Mouse (Mus musculus): ENCODE measurements around the gene Hip1. TPM values are rescaled to one million over a fixed set of nuclear protein-coding genes. Genes with fewer than 3 reads are reported as not detected.
"Not testable (repeated sequence)": the region's sequence is repeated elsewhere in the genome, so short reads cannot be mapped to it uniquely, and the experiment has no call there.

Gene Hip1
- polyA plus RNA-seq, 1 experiment, result 4.1 TPM

- 94% methylated on average over 10 of the region's 10 CpGs for WGBS
- DNase-seq (ENCODE audit: low read depth, low spot score), result no peak
Observed at GRCm38 (mm10) chr5:135381356-135381925, 163.5 kb downstream of the Hip1 start.

DNA sequence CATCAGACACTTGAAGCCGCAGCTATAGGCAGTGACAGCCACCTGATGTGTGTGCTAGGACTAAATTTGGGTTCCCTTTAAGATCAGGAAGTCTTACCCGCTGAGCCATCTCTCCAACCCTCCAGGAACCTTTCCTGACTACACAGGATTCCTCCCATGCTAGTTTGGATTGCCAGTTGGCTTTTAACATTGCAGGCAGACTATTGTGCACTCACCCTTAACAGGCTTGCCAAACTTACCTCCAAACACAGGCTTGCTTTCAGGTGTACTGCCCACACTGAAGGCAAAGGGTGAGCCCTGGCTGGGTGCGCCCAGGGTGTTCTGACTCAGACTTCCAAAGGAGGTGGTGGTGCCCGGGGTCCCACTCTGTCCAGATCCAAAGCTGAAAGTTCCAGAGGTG, 164.2 kb downstream of the Hip1 start:
- DNase-seq (ENCODE audit: low read depth, low spot score), result no peak
- 96% methylated on average over 4 of the region's 4 CpGs for WGBS

- DNase-seq (ENCODE audit: low read depth, low spot score), result no peak
- whole genome bisulfite sequencing, result 64% methylated on average over 2 of the region's 2 CpGs
Observed at GRCm38 (mm10) chr5:135376341-135376740, 168.6 kb downstream of the Hip1 start.

DNA sequence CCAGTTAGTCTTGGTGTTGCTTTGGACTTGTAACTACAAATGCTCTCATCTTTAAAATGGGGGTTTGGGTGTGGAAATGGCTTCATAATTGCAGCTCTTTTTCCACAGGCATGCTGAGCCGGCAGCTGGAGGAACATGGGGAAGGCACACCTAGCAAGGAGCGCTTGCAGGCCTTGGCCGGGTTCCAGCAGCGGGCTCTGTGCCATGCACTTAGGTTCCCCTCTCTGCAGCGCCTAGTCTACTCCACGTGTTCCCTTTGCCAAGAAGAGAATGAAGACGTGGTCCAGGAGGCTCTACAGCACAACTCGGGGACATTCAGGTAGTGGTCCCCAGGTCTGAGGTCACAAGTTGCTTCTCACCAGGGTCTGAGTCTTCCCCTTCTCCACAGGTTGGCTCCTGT, 169.8 kb downstream of the Hip1 start:
- 25% methylated on average over 8 of the region's 8 CpGs for WGBS
- DNase-seq (ENCODE audit: low read depth, low spot score), result no peak

GRCm38 (mm10) chr5:135373601-135374000, 171.3 kb downstream of the Hip1 start:
- no peak for DNase-seq (ENCODE audit: low read depth, low spot score)
- WGBS, result 99% methylated on average over 5 of the region's 5 CpGs

- no peak for DNase-seq (ENCODE audit: low read depth, low spot score)
- WGBS, result 91% methylated on average over 13 of the region's 13 CpGs
Observed at GRCm38 (mm10) chr5:135371195-135371594, 173.7 kb downstream of the Hip1 start.

- DNase-seq (ENCODE audit: low read depth, low spot score), result peak; percentile 84
- under 1% methylated on average over 64 of the region's 64 CpGs for WGBS
Observed at GRCm38 (mm10) chr5:135369787-135370654, 174.9 kb downstream of the Hip1 start, which contains the start of gene Nsun5. TSS of gene Nsun5 (plus strand) at chr5:135369953.

DNA sequence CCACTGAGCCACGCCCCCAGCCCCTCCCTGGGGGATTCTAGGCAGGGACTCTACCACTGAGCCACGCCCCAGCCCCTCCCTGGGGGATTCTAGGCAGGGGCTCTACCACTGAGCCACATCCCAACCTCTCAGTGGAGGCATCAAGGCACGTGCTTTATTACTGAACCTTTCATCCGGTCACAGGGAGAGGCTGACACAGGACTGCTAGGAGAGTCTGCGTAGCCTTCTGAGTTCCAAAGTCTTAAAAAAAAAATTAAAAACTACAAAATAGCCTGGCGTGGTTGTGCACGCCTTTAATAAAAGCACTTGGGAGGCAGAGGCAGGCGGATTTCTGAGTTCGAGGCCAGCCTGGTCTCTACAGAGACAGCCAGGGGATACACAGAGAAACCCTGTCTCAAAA, 175.7 kb downstream of the Hip1 start:
- 48% methylated on average over 9 of the region's 9 CpGs for WGBS
- DNase-seq (ENCODE audit: low read depth, low spot score), result not testable (repeated sequence)

GRCm38 (mm10) chr5:135368312-135368711, 176.6 kb downstream of the Hip1 start:
- DNase-seq (ENCODE audit: low read depth, low spot score), result no peak
- 84% methylated on average over 6 of the region's 6 CpGs for WGBS

DNA sequence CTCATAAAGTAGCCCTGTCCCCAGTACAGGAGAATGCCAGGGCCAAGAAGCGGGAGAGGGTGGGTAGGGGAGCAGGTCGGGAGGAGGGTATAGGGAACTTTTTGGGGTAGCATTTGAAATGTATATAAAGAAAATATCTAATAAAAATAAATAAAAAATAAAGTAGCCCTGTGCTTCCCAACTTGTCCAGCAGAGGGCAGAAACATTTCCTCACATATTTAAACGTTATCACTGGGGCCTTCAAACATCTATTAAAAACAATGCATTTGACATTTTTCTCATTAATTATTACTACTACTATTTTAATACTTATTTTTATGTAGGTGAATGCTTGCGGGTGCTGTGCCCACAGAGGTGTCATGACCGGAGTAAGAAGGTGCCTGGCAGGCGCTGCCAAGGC, 177.1 kb downstream of the Hip1 start:
- 53% methylated on average over 6 of the region's 6 CpGs for WGBS
- DNase-seq (ENCODE audit: low read depth, low spot score), result no peak

DNA sequence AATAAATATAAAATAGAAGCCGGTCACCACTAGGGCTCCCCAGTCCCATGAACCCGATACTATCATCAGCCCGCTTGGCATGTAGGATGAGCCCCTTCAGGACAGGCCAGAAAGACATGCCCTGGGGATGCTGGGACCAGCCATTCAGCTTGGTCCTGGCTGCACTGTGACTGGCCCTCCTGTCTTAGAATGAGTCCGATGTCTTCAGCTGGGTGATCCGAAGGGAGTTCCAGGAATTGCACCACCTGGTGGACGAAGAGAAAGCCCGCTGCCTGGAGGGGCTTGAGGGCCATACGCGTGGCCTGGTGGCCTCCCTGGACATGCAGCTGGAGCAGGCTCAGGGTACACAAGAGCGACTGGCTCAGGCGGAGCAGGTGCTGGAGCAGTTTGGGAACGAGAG, 181.4 kb downstream of the Hip1 start:
- no peak for DNase-seq (ENCODE audit: low read depth, low spot score)

DNA sequence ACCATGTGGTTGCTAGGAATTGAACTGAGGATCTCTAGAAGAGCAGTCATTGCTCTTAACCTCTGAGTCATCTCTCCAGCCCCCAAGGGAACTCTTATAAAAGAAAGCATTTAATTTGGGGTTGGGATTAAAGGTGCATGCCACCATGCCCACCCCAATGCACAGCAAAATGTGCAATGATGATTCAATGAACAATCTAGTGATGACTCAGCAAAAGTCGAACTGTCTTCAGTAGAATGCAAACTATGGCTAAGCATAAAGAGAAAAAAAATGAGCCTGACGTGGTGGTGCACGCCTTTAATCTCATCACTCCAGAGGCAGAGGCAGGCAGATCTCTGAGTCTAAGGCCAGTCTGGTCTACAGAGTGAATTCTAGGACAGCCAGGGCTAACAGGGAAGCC, 182.3 kb downstream of the Hip1 start:
- WGBS, result 76% methylated on average over 3 of the region's 3 CpGs
- no peak for DNase-seq (ENCODE audit: low read depth, low spot score)

More for the DNA sequence above, 181.4 kb downstream of the Hip1 start:
- WGBS, result 21% methylated on average over 12 of the region's 12 CpGs

- WGBS, result 57% methylated on average over 2 of the region's 2 CpGs
- DNase-seq (ENCODE audit: low read depth, low spot score), result no peak
Observed at GRCm38 (mm10) chr5:135359772-135360171, 185.1 kb downstream of the Hip1 start.

DNA sequence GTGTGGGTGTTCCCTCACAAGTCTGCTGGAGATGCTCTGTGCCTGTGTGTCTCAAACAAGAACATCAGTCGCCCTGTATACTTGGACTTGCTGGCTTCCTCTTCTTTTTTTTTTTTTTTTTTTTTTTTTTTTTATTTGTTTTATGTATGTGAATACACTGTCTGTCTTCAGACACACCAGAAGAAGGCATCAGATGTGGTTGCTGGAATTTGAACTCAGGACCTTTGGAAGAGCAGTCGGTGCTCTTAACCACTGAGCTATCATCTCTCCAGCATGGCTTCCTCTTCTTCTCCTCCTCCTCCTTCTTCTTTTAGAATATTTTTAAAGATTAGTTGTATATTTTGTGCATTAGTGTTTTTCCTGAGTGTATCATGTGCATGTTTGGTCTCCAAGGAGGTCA, 187.4 kb downstream of the Hip1 start:
- DNase-seq (ENCODE audit: low read depth, low spot score), result no peak
- WGBS, result 67% methylated on average over 2 of the region's 2 CpGs

Other genes starting within 250 kb of the Hip1 start
- not detected in 2 replicates for gene Fkbp6, start 195.1 kb downstream of the Hip1 start, polyA plus RNA-seq (2012; rRNA removed)
- not detected in 2 replicates for gene Trim50, start 191.8 kb downstream of the Hip1 start, polyA plus RNA-seq (2012; rRNA removed)
- gene Nsun5, start 175.2 kb downstream of the Hip1 start, polyA plus RNA-seq (2012; rRNA removed), result 23.1 and 25.2 TPM in 2 replicates
- 13.7 and 14.7 TPM in 2 replicates for gene Pom121, start 150.6 kb downstream of the Hip1 start, polyA plus RNA-seq (2012; rRNA removed)
- not detected in 2 replicates for gene Ccl26, start 18.4 kb upstream of the Hip1 start, polyA plus RNA-seq (2012; rRNA removed)
- 0.30 and 2.4 TPM in 2 replicates for gene Ccl24, start 27.9 kb upstream of the Hip1 start, polyA plus RNA-seq (2012; rRNA removed)
- 15.9 and 17.3 TPM in 2 replicates for gene Rhbdd2, start 87.5 kb upstream of the Hip1 start, polyA plus RNA-seq (2012; rRNA removed)
- 54.2 and 111 TPM in 2 replicates for gene Por, start 124.9 kb upstream of the Hip1 start, polyA plus RNA-seq (2012; rRNA removed)
- 118 and 186 TPM in 2 replicates for gene Tmem120a, start 199.3 kb upstream of the Hip1 start, polyA plus RNA-seq (2012; rRNA removed)
- 0.16 and 0.23 TPM in 2 replicates for gene Styxl1, start 233.3 kb upstream of the Hip1 start, polyA plus RNA-seq (2012; rRNA removed)
- gene Mdh2, start 233.4 kb upstream of the Hip1 start, polyA plus RNA-seq (2012; rRNA removed), result 922 and 1,860 TPM in 2 replicates

Data from large intestine, adult 2 months (tissue).